Mouse (Mus musculus) intestine, embryonic 16.5 days (tissue): Measurements from ENCODE around the gene Crebrf. TPM values are rescaled to one million over a fixed set of nuclear protein-coding genes. Genes with fewer than 3 reads are reported as not detected.

ENCODE experiments used
- ATAC-seq: fragments of 200-750 bp; cut with Nextera tagmentation; 2 replicates; pipeline ENCODE4 v1.8.0; 2017; ENCODE audit warnings: moderate TSS enrichment, moderate library complexity
- H3K27ac ChIP-seq: fragments of 300-500 bp; sonication (generic); 2 replicates; pipeline ENCODE4 v1.5.1; 2014; ENCODE audit warnings: mild to moderate bottlenecking, low read length
- H3K27me3 ChIP-seq: fragments of 300-500 bp; sonication (generic); replicated peaks from 2 replicates; pipeline ENCODE4 v1.6.1; 2014; ENCODE audit warnings: low read length, control low read depth, mixed read lengths; ENCODE audit not compliant: control insufficient read depth, insufficient read depth
- H3K36me3 ChIP-seq: fragments of 300-500 bp; sonication (generic); 2 replicates; pipeline ENCODE4 v1.6.1; 2014; ENCODE audit warnings: low read length, control low read depth; ENCODE audit not compliant: control insufficient read depth, insufficient read depth
- H3K4me1 ChIP-seq: fragments of 300-500 bp; sonication (generic); 2 replicates; pipeline ENCODE4 v1.6.1; 2014; ENCODE audit warnings: low read length, control low read depth, mixed read lengths; ENCODE audit not compliant: control insufficient read depth, insufficient read depth
- H3K4me2 ChIP-seq: fragments of 300-500 bp; sonication (generic); 2 replicates; pipeline ENCODE4 v1.6.1; 2014; ENCODE audit warnings: low read depth, low read length, control low read depth
- H3K4me3 ChIP-seq: fragments of 300-500 bp; sonication (generic); 2 replicates; pipeline ENCODE4 v1.5.1; 2014; ENCODE audit warnings: mild to moderate bottlenecking, low read length
- H3K9ac ChIP-seq: fragments of 300-500 bp; sonication (generic); 2 replicates; pipeline ENCODE4 v1.6.1; 2014; ENCODE audit warnings: low read depth, low read length
- H3K9me3 ChIP-seq: fragments of 300-500 bp; sonication (generic); 2 replicates; pipeline ENCODE4 v1.6.1; 2016; ENCODE audit warnings: low read length, control low read depth; ENCODE audit not compliant: control insufficient read depth
- WGBS: fragments of 180-500 bp; shearing (Covaris S2); extraction: QIAGEN DNeasy Blood & Tissue Kit; methylation state at CpG from one replicate; pipeline ENCODE4 v1.1.7; 2014; 5-methylcytosine and 5-hydroxymethylcytosine counted together
- polyA plus RNA-seq: library from polyadenylated mRNA; unstranded; fragments of >200 nt; fragmentation: Nextera tagmentation; extraction: Ambion mirVana; gene quantifications from 2 replicates; pipeline ENCODE4 v1.2.1, GENCODE M21; 2015

Crebrf gene
- polyA plus RNA-seq, 1 experiment from 2014 or later = 8.1 TPM

- H3K27ac ChIP-seq = no peak overlapping the region
- H3K36me3 ChIP-seq = peaks cover 9% of the 10 kb centered on the region; the same call in 1 of the 2 replicates
- H3K4me3 ChIP-seq = no peak overlapping the region
- H3K9ac ChIP-seq = no peak overlapping the region
- no peak for ATAC-seq
- H3K4me2 ChIP-seq = no peak overlapping the region
- H3K27me3 ChIP-seq = 0 out of 2 replicates have a peak, but pooled peaks cover 3% of the 10 kb centered on the region
- peaks cover 6% of the 10 kb centered on the region for H3K4me1 ChIP-seq
- WGBS = 78% methylated on average over 6 of the region's 7 CpGs
- no peaks in the 10 kb centered on the region for H3K9me3 ChIP-seq
These were observed 79.9 kb downstream of the Crebrf start for GRCm38 (mm10) chr17:26795386-26795785.

- Histone ChIP-seq H3K4me1 (peaks cover 6% of the 10 kb centered on the region), H3K27me3 (0 out of 2 replicates have a peak, but pooled peaks cover 3% of the 10 kb centered on the region), H3K9me3 (no peaks in the 10 kb centered on the region), H3K9ac (no peak overlapping the region), H3K36me3 (0 out of 2 replicates have a peak, but pooled peaks cover 2% of the 10 kb centered on the region), H3K4me3 (no peak overlapping the region), H3K4me2 (no peak overlapping the region), H3K27ac (no peak overlapping the region)
- no peak for ATAC-seq
- WGBS = 77% methylated on average over 6 of the region's 6 CpGs
These were observed 82.1 kb downstream of the Crebrf start for GRCm38 (mm10) chr17:26797379-26798128.

GRCm38 (mm10) chr17:26802886-26803285 is 87.4 kb downstream of the Crebrf start:
- ATAC-seq = no peak
- H3K27ac ChIP-seq = no peak overlapping the region
- 88% methylated on average over 3 of the region's 3 CpGs for WGBS

DNA sequence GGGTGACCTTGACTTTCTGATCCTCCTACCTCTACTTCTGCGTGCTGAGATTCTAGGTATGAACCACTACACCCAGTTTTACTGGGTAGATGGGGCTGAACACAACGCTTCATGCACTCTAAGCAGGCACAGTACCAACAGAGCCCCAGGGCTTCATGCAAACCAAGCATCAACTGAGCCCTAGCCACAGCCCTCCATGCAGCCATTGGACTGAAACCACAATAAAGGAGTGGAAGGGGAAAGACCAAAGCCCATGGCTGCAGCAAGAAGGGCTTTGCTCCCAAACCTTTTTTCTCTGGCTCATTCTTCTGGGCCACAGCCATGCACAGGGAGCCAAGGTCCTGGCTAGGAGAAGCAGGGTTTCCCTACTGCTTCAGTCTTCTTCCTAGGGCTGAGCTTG is 97.2 kb downstream of the Crebrf start:
- H3K9me3 ChIP-seq = no peaks in the 10 kb centered on the region
- no peaks in the 10 kb centered on the region for H3K4me1 ChIP-seq
- no peaks in the 10 kb centered on the region for H3K27me3 ChIP-seq
- H3K4me2 ChIP-seq = no peak overlapping the region
- 72% methylated on average over 2 of the region's 2 CpGs for WGBS
- H3K9ac ChIP-seq = no peak overlapping the region
- no peak overlapping the region for H3K27ac ChIP-seq
- no peak overlapping the region for H3K4me3 ChIP-seq
- ATAC-seq = no peak
- no peaks in the 10 kb centered on the region for H3K36me3 ChIP-seq

More at GRCm38 (mm10) chr17:26802886-26803285, 87.4 kb downstream of the Crebrf start:
- 0 out of 2 replicates have a peak, but pooled peaks cover 3% of the 10 kb centered on the region for H3K27me3 ChIP-seq
- H3K4me3 ChIP-seq = no peak overlapping the region
- H3K4me2 ChIP-seq = no peak overlapping the region
- no peaks in the 10 kb centered on the region for H3K4me1 ChIP-seq
- no peaks in the 10 kb centered on the region for H3K36me3 ChIP-seq
- H3K9me3 ChIP-seq = 0 out of 2 replicates have a peak, but pooled peaks cover 4% of the 10 kb centered on the region
- no peak overlapping the region for H3K9ac ChIP-seq

- WGBS = 68% methylated on average over 9 of the region's 9 CpGs
- Histone ChIP-seq H3K27ac (no peak overlapping the region), H3K9ac (no peak overlapping the region), H3K4me1 (no peaks in the 10 kb centered on the region), H3K27me3 (no peaks in the 10 kb centered on the region), H3K9me3 (no peaks in the 10 kb centered on the region), H3K4me2 (no peak overlapping the region), H3K36me3 (no peaks in the 10 kb centered on the region), H3K4me3 (no peak overlapping the region)
- ATAC-seq = no peak
These were observed 98.0 kb downstream of the Crebrf start for GRCm38 (mm10) chr17:26813497-26813896.

DNA sequence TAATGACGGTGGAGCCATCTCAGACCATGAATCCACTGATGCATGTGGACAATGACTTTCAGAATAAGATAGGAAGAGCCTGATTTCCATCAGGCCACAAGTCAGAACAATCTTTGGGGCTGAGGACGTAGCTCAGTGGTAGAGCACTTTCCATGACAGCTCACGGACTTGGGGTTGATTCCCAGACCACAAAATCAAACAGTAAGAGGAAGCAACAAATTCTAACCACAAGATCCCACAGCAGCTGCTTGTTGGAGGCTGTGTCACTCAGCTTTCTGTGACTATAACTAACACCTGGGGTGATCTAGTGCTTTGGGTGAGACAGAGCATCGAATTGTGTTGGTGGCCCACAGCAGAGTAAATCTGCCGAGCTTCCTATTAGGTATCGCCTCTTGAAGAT is 101.4 kb downstream of the Crebrf start:
- Histone ChIP-seq H3K9ac (no peak overlapping the region), H3K4me3 (no peak overlapping the region), H3K27me3 (no peaks in the 10 kb centered on the region), H3K36me3 (no peaks in the 10 kb centered on the region), H3K9me3 (no peaks in the 10 kb centered on the region), H3K4me2 (no peak overlapping the region), H3K27ac (no peak overlapping the region), H3K4me1 (no peaks in the 10 kb centered on the region)
- 77% methylated on average over 6 of the region's 6 CpGs for WGBS
- no peak for ATAC-seq

- no peak for ATAC-seq
- Histone ChIP-seq H3K4me1 (no peaks in the 10 kb centered on the region), H3K4me2 (no peak overlapping the region), H3K9ac (no peak overlapping the region), H3K27ac (no peak overlapping the region), H3K9me3 (no peaks in the 10 kb centered on the region), H3K27me3 (no peaks in the 10 kb centered on the region), H3K4me3 (no peak overlapping the region), H3K36me3 (no peaks in the 10 kb centered on the region)
These were observed 102.3 kb downstream of the Crebrf start for GRCm38 (mm10) chr17:26817776-26818175.

DNA sequence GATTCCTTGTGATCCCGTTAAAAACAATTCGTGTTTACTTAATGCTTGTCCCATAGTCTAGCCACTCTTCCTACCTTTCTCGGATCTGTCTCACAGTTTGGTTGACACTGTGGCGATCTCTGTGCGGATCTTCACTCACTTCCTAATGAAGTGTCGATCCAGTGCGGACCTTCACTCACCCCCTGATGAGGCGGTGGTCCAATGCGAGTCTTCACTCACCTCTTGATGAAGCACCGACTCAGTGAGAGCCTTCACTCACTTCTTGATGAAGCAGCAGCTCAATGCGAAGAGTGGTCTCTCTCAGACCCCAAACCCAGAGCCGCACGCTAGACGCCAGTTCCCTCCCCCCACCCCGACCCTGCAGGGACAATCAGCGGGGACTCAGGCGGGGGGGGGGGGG is 110.7 kb downstream of the Crebrf start:
- WGBS = 70% methylated on average over 15 of the region's 17 CpGs
- Histone ChIP-seq H3K9me3 (no peaks in the 10 kb centered on the region), H3K4me3 (no peak overlapping the region), H3K4me1 (no peaks in the 10 kb centered on the region), H3K36me3 (no peaks in the 10 kb centered on the region), H3K4me2 (no peak overlapping the region), H3K9ac (no peak overlapping the region), H3K27me3 (peaks cover 10% of the 10 kb centered on the region; the same call in 1 of the 2 replicates), H3K27ac (no peak overlapping the region)
- ATAC-seq = no peak
